Mouse (Mus musculus): ENCODE results near the gene Efcab11. TPM values are rescaled to one million over a fixed set of nuclear protein-coding genes. Genes with fewer than 3 reads are reported as not detected.

The Efcab11 gene
- total RNA-seq, 1 experiment from 2014 or later, result 0.96 TPM

GRCm38 (mm10) chr12:99749391-99749790 lies 134.8 kb downstream of the Efcab11 start:
- DNase-seq, result no peak

GRCm38 (mm10) chr12:99741631-99742030 lies 142.6 kb downstream of the Efcab11 start:
- peak; percentile 11 for DNase-seq

- no peak for DNase-seq
Observed at GRCm38 (mm10) chr12:99739211-99739610, 145.0 kb downstream of the Efcab11 start.

- DNase-seq, result no peak
Observed at GRCm38 (mm10) chr12:99738256-99738655, 146.0 kb downstream of the Efcab11 start.

- no peak for DNase-seq
Observed at GRCm38 (mm10) chr12:99736971-99737370, 147.3 kb downstream of the Efcab11 start.

GRCm38 (mm10) chr12:99735172-99735571 lies 149.1 kb downstream of the Efcab11 start:
- no peak for DNase-seq

- no peak for DNase-seq
Observed at GRCm38 (mm10) chr12:99724206-99724605, 160.0 kb downstream of the Efcab11 start.

GRCm38 (mm10) chr12:99723791-99724190 lies 160.4 kb downstream of the Efcab11 start:
- no peak for DNase-seq

- DNase-seq, result no peak
Observed at GRCm38 (mm10) chr12:99721318-99721717, 162.9 kb downstream of the Efcab11 start.

GRCm38 (mm10) chr12:99719777-99720176 lies 164.5 kb downstream of the Efcab11 start:
- no peak for DNase-seq

- no peak for DNase-seq
Observed at GRCm38 (mm10) chr12:99718161-99718560, 166.1 kb downstream of the Efcab11 start.

GRCm38 (mm10) chr12:99716038-99716610 lies 168.1 kb downstream of the Efcab11 start:
- peak; percentile 80 for DNase-seq

- peak; percentile 18 for DNase-seq
Observed at GRCm38 (mm10) chr12:99715129-99716037, 168.9 kb downstream of the Efcab11 start.

GRCm38 (mm10) chr12:99712214-99712613 lies 172.0 kb downstream of the Efcab11 start:
- no peak for DNase-seq

- no peak for DNase-seq
Observed at GRCm38 (mm10) chr12:99702248-99702647, 182.0 kb downstream of the Efcab11 start.

GRCm38 (mm10) chr12:99700380-99700779 lies 183.9 kb downstream of the Efcab11 start:
- no peak for DNase-seq

GRCm38 (mm10) chr12:99699379-99700023 lies 184.7 kb downstream of the Efcab11 start:
- no peak for DNase-seq

GRCm38 (mm10) chr12:99694066-99694465 lies 190.2 kb downstream of the Efcab11 start:
- no peak for DNase-seq

- DNase-seq, result peak; percentile 22
Observed at GRCm38 (mm10) chr12:99686418-99686992, 197.7 kb downstream of the Efcab11 start.

- DNase-seq, result no peak
Observed at GRCm38 (mm10) chr12:99685451-99686100, 198.7 kb downstream of the Efcab11 start.

- no peak for DNase-seq
Observed at GRCm38 (mm10) chr12:99681681-99682080, 202.6 kb downstream of the Efcab11 start.

GRCm38 (mm10) chr12:99671866-99672191 lies 212.4 kb downstream of the Efcab11 start:
- peak; percentile 8 for DNase-seq

Measured in adrenal gland, postnatal 14 days (tissue).